Mouse (Mus musculus) thymus, adult 2 months (tissue): Measurements from ENCODE around the gene Ddx5. TPM values are rescaled to one million over a fixed set of nuclear protein-coding genes. Genes with fewer than 3 reads are reported as not detected.
"Not testable (repeated sequence)": the region's sequence is repeated elsewhere in the genome, so short reads cannot be mapped to it uniquely, and the experiment has no call there.

Source experiments
- DNase-seq: peaks from one replicate; pipeline ENCODE4 v3.0.0; 2021
- H3K27ac ChIP-seq: fragments of 200-500 bp; 2 replicates; pipeline ENCODE4 v1.5.1; 2012; ENCODE audit warnings: low read length, control low read depth; ENCODE audit not compliant: control insufficient read depth, insufficient read depth
- H3K27me3 ChIP-seq: fragments of 200-500 bp; 2 replicates; pipeline ENCODE4 v1.6.1; 2012; ENCODE audit warnings: mild to moderate bottlenecking, low read length, moderate library complexity, mixed read lengths; ENCODE audit not compliant: control insufficient read depth, insufficient read depth
- H3K36me3 ChIP-seq: fragments of 200-500 bp; 2 replicates; pipeline ENCODE4 v1.6.1; 2012; ENCODE audit warnings: mild to moderate bottlenecking, low read length, moderate library complexity; ENCODE audit not compliant: control insufficient read depth, insufficient read depth
- H3K4me1 ChIP-seq: fragments of 200-500 bp; replicated peaks from 2 replicates; pipeline ENCODE4 v1.6.1; 2012; ENCODE audit warnings: low read length; ENCODE audit not compliant: control insufficient read depth, insufficient read depth
- H3K4me3 ChIP-seq: fragments of 200-500 bp; 2 replicates; pipeline ENCODE4 v1.5.1; 2012; ENCODE audit warnings: mild to moderate bottlenecking, low read length, control low read depth, moderate library complexity; ENCODE audit not compliant: control insufficient read depth, insufficient read depth
- CTCF ChIP-seq: fragments of 200-500 bp; IDR thresholded peaks from 2 replicates; pipeline ENCODE4 v1.5.1; 2012; ENCODE audit warnings: mild to moderate bottlenecking, control low read depth, low read length, moderate library complexity, borderline replicate concordance; ENCODE audit not compliant: control insufficient read depth, poor library complexity, insufficient read depth; ENCODE audit errors: extremely low read depth
- POLR2A ChIP-seq: fragments of 200-500 bp; IDR thresholded peaks from 2 replicates; pipeline ENCODE4 v1.6.1; 2012; ENCODE audit warnings: mild to moderate bottlenecking, low read length, control low read depth, moderate library complexity; ENCODE audit not compliant: control insufficient read depth, poor library complexity, insufficient read depth; ENCODE audit errors: extremely low read depth
- WGBS: fragments of 180-500 bp; shearing (Covaris S2); methylation state at CpG from one replicate; pipeline ENCODE4 v1.1.7; 2018; 5-methylcytosine and 5-hydroxymethylcytosine counted together
- polyA plus RNA-seq: library from polyadenylated mRNA; depleted of rRNA; stranded (reverse); fragments of >200 nt; gene quantifications from 2 replicates; pipeline ENCODE4 v1.2.3, GENCODE M21; 2012

Gene Ddx5
- polyA plus RNA-seq, 1 experiment: 722 TPM

GRCm38 (mm10) chr11:106784476-106784875 is 4.5 kb downstream of the Ddx5 start:
- 75% methylated on average over 2 of the region's 2 CpGs for WGBS
- no peak for DNase-seq
- Histone ChIP-seq H3K4me3 (no peak overlapping the region), H3K36me3 (peaks cover 68% of the 10 kb centered on the region), H3K4me1 (no peaks in the 10 kb centered on the region), H3K27me3 (no peaks in the 10 kb centered on the region), H3K27ac (no peak overlapping the region)
- TF ChIP-seq POLR2A: no peak
- TF ChIP-seq CTCF: no peak

GRCm38 (mm10) chr11:106782841-106783764 is 5.9 kb downstream of the Ddx5 start:
- H3K36me3 ChIP-seq: peaks cover 68% of the 10 kb centered on the region
- H3K27ac ChIP-seq: no peak overlapping the region
- no peak for DNase-seq
- no peaks in the 10 kb centered on the region for H3K27me3 ChIP-seq
- TF ChIP-seq POLR2A (no peak), CTCF (no peak)
- 88% methylated on average over 9 of the region's 9 CpGs for WGBS
- no peak overlapping the region for H3K4me3 ChIP-seq
- H3K4me1 ChIP-seq: no peaks in the 10 kb centered on the region

- not testable (repeated sequence) for H3K27ac ChIP-seq, H3K27me3 ChIP-seq, H3K4me1 ChIP-seq, H3K4me3 ChIP-seq, DNase-seq
- H3K36me3 ChIP-seq: peaks cover 68% of the 10 kb centered on the region
- 95% methylated on average over 7 of the region's 7 CpGs for WGBS
Measured at GRCm38 (mm10) chr11:106782271-106782670, 6.7 kb downstream of the Ddx5 start.

- Histone ChIP-seq H3K27ac (no peak overlapping the region), H3K4me3 (no peak overlapping the region), H3K36me3 (peaks cover 61% of the 10 kb centered on the region), H3K27me3 (no peaks in the 10 kb centered on the region), H3K4me1 (no peaks in the 10 kb centered on the region)
- 93% methylated on average over 6 of the region's 6 CpGs for WGBS
- no peak for DNase-seq
- TF ChIP-seq CTCF (no peak), POLR2A (no peak)
Measured at GRCm38 (mm10) chr11:106780590-106781220, 8.3 kb downstream of the Ddx5 start.

- no peaks in the 10 kb centered on the region for H3K4me1 ChIP-seq
- no peaks in the 10 kb centered on the region for H3K27me3 ChIP-seq
- no peak for DNase-seq
- H3K27ac ChIP-seq: peak overlapping the region; percentile 82; the same call in 1 of the 2 replicates
- TF ChIP-seq CTCF: no peak
- no peak for TF ChIP-seq POLR2A
- WGBS: 80% methylated on average over 4 of the region's 4 CpGs
- no peak overlapping the region for H3K4me3 ChIP-seq
- H3K36me3 ChIP-seq: peaks cover 61% of the 10 kb centered on the region
Measured at GRCm38 (mm10) chr11:106780089-106780425, 8.9 kb downstream of the Ddx5 start.

GRCm38 (mm10) chr11:106779388-106780088 is 9.4 kb downstream of the Ddx5 start, which contains the start of gene Polg2:
TSS of gene Polg2 (minus strand) at chr11:106779537.
- H3K4me3 ChIP-seq: peak within 1 kb of the TSS; percentile 73
- H3K27me3 ChIP-seq: no peaks in the 10 kb centered on the region
- H3K36me3 ChIP-seq: peaks cover 61% of the 10 kb centered on the region
- peak; percentile 91 for DNase-seq
- H3K27ac ChIP-seq: peak within 1 kb of the TSS; percentile 82
- H3K4me1 ChIP-seq: no peaks in the 10 kb centered on the region
- WGBS: 2% methylated on average over 30 of the region's 30 CpGs
- peak; percentile 62; the same call in 1 of the 2 replicates for TF ChIP-seq CTCF
- peak; percentile 96 for TF ChIP-seq POLR2A
